Mouse (Mus musculus) brain, embryonic 14.5 days (tissue): ENCODE measurements around the gene Rasgef1b.

Experiments used
- CTCF ChIP-seq: fragments of 200-500 bp; IDR thresholded peaks from 2 replicates; pipeline ENCODE4 v1.5.1; 2012; ENCODE audit warnings: inconsistent platforms, mild to moderate bottlenecking, moderate library complexity, borderline replicate concordance; ENCODE audit not compliant: insufficient read depth, insufficient read length; ENCODE audit errors: extremely low read depth
- POLR2A ChIP-seq: fragments of 200-500 bp; IDR thresholded peaks from 2 replicates; pipeline ENCODE4 v1.6.1; 2012; ENCODE audit warnings: mild to moderate bottlenecking, inconsistent platforms, borderline replicate concordance; ENCODE audit not compliant: poor library complexity, insufficient read depth, insufficient read length, severe bottlenecking; ENCODE audit errors: extremely low read depth

DNA sequence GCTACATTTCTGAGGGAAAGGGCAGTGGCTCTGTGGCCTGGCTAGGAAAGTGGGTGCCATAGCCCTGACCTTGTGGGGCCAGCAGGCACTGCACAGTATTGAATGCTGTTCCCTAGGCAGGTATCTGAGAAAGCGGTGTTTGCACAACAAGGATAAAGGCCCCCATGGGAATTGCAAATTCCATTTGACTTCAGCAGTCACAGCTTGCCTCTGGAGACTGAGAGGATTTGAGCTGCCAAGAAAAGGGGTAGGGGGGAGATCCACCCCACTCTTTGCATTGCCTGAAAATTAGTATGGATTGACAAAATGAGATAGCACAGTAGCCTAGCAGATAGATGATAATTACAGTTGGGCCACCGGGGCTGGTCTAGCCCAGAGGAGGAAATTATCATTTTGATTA is 326.1 kb downstream of the Rasgef1b start:
- TF ChIP-seq CTCF (no peak), POLR2A (no peak)
